Mouse (Mus musculus) megakaryocyte, embryonic 14.5 days (primary cell): ENCODE data around the gene Emc8.

Source experiments
- FLI1 ChIP-seq: IDR thresholded peaks from 2 replicates; pipeline ENCODE4 v1.6.1; 2012; ENCODE audit warnings: low read length, inconsistent platforms, mixed read lengths
- GATA1 ChIP-seq: IDR thresholded peaks from 3 replicates; pipeline ENCODE4 v1.6.1; 2012; ENCODE audit warnings: mixed read lengths, low read length, inconsistent platforms, borderline replicate concordance

- TF ChIP-seq GATA1: no peak
- TF ChIP-seq FLI1: no peak
Measured at GRCm38 (mm10) chr8:120706193-120706592, 37.8 kb upstream of the Emc8 start.
